Mouse (Mus musculus): Measurements from ENCODE around the gene Gins3. TPM values are rescaled to one million over a fixed set of nuclear protein-coding genes. Genes with fewer than 3 reads are reported as not detected.

Gins3 gene
- total RNA-seq, 2 experiments from 2014 or later, result 0.38 to 0.66 TPM

GRCm38 (mm10) chr8:95694631-95695030 is 61.4 kb downstream of the Gins3 start:
- no peak for DNase-seq (ENCODE audit: low spot score)

Other genes with a start within 250 kb of the Gins3 start
- 1 to 10 TPM; 6.0 to 6.5 TPM for gene Cfap20, start 198.6 kb upstream of the Gins3 start, total RNA-seq (2021)
- 10 to 100 TPM; 24.2 to 24.7 TPM for gene Csnk2a2, start 143.4 kb upstream of the Gins3 start, total RNA-seq (2021)
- gene Ccdc113, start 99.4 kb upstream of the Gins3 start, total RNA-seq (2021), result not detected
- not detected for gene Prss54, start 57.1 kb upstream of the Gins3 start, total RNA-seq (2021)
- gene Ndrg4, start 43.5 kb downstream of the Gins3 start, total RNA-seq (2021), result 1 to 10 TPM; 3.8 to 6.2 TPM
- gene Setd6, start 82.4 kb downstream of the Gins3 start, total RNA-seq (2021), result 10 to 100 TPM; 13.5 to 15.6 TPM
- gene Cnot1, start 174.0 kb downstream of the Gins3 start, total RNA-seq (2021), result 10 to 100 TPM; 63.3 to 67.2 TPM
- 10 to 100 TPM; 85.3 to 91.9 TPM for gene Sap18b, start 191.9 kb downstream of the Gins3 start, total RNA-seq (2021)
- gene Slc38a7, start 220.1 kb downstream of the Gins3 start, total RNA-seq (2021), result 1 to 10 TPM; 5.5 to 5.8 TPM